Mouse (Mus musculus) spleen, adult 2 months (tissue): ENCODE data around the gene Smc4. TPM values are rescaled to one million over a fixed set of nuclear protein-coding genes. Genes with fewer than 3 reads are reported as not detected.
"Not testable (repeated sequence)": the region's sequence is repeated elsewhere in the genome, so short reads cannot be mapped to it uniquely, and the experiment has no call there.

Source experiments
- DNase-seq, 2 experiments: peaks; one replicate each; pipeline versions ENCODE4 v3.0.0 to v3.0.0-alpha.2; 2012 to 2021; ENCODE audit warnings: low spot score in 2 of 2, low read depth in 1 of 2
- H3K27ac ChIP-seq: fragments of 200-500 bp; 2 replicates; pipeline ENCODE4 v1.5.1; 2012; ENCODE audit warnings: low read length, inconsistent platforms; ENCODE audit not compliant: insufficient read depth
- H3K27me3 ChIP-seq: fragments of 200-500 bp; 2 replicates; pipeline ENCODE4 v1.6.1; 2012; ENCODE audit warnings: mild to moderate bottlenecking, moderate library complexity, low read length, inconsistent platforms; ENCODE audit not compliant: control insufficient read depth, insufficient read depth
- H3K36me3 ChIP-seq: fragments of 200-500 bp; 2 replicates; pipeline ENCODE4 v1.6.1; 2012; ENCODE audit warnings: mild to moderate bottlenecking, low read length, inconsistent platforms; ENCODE audit not compliant: control insufficient read depth, insufficient read depth
- H3K4me1 ChIP-seq: fragments of 200-500 bp; 2 replicates; pipeline ENCODE4 v1.6.1; 2011; ENCODE audit warnings: inconsistent platforms; ENCODE audit not compliant: control insufficient read depth, insufficient read depth, insufficient read length
- H3K4me3 ChIP-seq: fragments of 200-500 bp; 2 replicates; pipeline ENCODE4 v1.5.1; 2011; ENCODE audit warnings: mild to moderate bottlenecking, inconsistent platforms; ENCODE audit not compliant: insufficient read depth, insufficient read length; ENCODE audit errors: extremely low read depth
- CTCF ChIP-seq: fragments of 200-500 bp; IDR thresholded peaks from 2 replicates; pipeline ENCODE4 v1.5.1; 2011; ENCODE audit warnings: mild to moderate bottlenecking, inconsistent platforms; ENCODE audit not compliant: insufficient read depth, insufficient read length, insufficient replicate concordance; ENCODE audit errors: extremely low read depth
- POLR2A ChIP-seq: fragments of 200-500 bp; IDR thresholded peaks from 2 replicates; pipeline ENCODE4 v1.6.1; 2011; ENCODE audit warnings: low read depth, low read length, inconsistent platforms
- WGBS: fragments of 180-500 bp; shearing (Covaris S2); methylation state at CpG from one replicate; pipeline ENCODE4 v1.1.7; 2018; 5-methylcytosine and 5-hydroxymethylcytosine counted together
- polyA plus RNA-seq: library from polyadenylated mRNA; depleted of rRNA; stranded (reverse); fragments of >200 nt; gene quantifications from 2 replicates; pipeline ENCODE4 v1.2.3, GENCODE M21; 2012

Gene Smc4
- polyA plus RNA-seq, 1 experiment, result 10.8 TPM

DNA sequence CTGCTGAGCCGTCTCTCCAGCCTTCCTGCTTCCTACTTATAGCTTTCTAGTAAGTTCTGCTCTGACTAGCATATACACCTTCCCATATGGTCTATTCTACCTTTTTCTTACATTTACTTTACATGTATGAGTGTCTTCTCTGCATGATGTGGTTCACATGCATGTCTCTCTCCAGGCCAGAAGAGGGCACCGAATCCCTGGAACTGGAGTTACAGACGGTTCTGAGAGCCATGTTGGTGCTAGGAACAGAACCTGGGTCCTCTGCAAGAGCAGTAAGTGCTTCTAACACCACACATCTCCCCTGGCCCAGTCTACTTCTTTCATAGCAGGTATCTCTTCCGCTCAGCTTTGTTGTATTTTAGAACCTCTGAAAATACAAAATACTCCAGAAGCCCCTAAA is 1.8 kb upstream of the Smc4 start:
- DNase-seq, result no peak
- Histone ChIP-seq H3K27me3 (no peaks in the 10 kb centered on the region), H3K4me3 (no peak overlapping the region), H3K27ac (no peak overlapping the region), H3K4me1 (no peaks in the 10 kb centered on the region), H3K36me3 (no peaks in the 10 kb centered on the region)
- no peak for TF ChIP-seq CTCF
- TF ChIP-seq POLR2A, result no peak
- WGBS, result 85% methylated on average over 4 of the region's 4 CpGs

DNA sequence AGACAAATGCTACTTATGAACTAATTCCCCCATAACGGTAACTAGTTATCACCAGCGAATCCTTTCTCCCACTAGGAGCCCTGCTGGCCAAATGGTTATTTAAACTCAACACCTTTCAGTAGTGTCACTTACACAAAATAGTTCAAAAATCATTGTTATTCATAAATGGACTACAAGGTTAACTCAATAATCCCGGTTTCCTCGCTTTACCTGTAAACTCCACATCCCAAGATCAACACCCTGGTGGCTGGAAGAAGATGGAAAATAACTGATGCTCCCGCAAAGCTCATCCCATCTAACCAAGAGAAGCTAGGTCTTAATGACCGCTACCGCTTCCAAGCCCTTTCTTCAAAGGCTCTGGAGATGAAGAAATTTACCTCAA is 492 bp upstream of the Smc4 start:
- H3K27ac ChIP-seq, result peak overlapping the region; percentile 59; the same call in 1 of the 2 replicates
- TF ChIP-seq POLR2A, result no peak
- no peak for TF ChIP-seq CTCF
- peak overlapping the region; percentile 96 for H3K4me3 ChIP-seq
- 2% methylated on average over 7 of the region's 7 CpGs for WGBS
- H3K27me3 ChIP-seq, result no peaks in the 10 kb centered on the region
- no peaks in the 10 kb centered on the region for H3K4me1 ChIP-seq
- no peak for DNase-seq
- no peaks in the 10 kb centered on the region for H3K36me3 ChIP-seq

DNA sequence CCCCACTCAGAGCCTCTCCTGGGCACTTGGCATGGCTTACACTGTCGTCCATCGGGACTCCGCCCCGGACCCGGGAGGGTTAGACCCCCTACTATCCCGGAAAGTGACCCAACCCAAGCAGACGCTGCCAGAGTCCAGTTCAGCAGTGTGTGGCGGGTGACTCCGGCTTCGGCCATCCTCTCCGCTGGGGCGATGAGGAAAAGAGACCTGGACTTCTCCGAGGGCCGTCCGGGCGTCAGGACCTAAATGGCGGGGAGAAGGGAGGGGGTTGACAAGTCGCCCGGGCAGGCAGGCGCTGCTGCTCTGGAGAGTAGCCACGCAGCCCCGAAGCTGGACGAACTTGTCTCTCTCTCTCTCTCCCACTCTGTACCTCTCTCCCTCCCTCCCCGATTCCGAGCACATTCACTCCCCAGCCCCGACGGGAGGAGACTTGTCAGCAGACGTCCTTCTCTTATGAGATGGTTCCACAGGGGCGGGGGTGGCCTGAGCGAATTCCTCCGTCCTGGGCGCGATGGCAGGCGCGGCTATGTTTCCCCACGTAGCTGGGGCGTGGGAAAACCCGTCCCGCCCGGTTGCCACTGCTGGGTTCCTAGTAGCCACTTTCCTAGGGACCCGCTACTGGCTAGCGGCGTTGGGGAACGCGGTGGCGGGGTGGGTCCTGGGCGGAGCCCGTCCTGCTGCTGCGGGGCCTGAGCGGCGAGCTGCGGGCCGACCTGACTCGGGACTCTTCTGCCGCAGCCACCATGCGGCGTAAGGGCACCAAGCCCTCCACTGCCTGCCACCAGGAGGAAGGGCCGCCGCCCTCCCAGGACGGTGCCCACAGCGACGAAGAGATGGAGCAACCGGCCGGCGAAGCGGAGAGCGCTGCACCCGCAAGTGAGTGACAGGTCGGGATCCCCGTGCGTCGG is 1.1 kb downstream of the Smc4 start:
- peak overlapping the region; percentile 96 for H3K27ac ChIP-seq
- H3K27me3 ChIP-seq, result no peaks in the 10 kb centered on the region
- no peak for TF ChIP-seq CTCF
- no peak for TF ChIP-seq POLR2A
- H3K36me3 ChIP-seq, result peaks cover 4% of the 10 kb centered on the region; the same call in 1 of the 2 replicates
- peak overlapping the region; percentile 96 for H3K4me3 ChIP-seq
- no peaks in the 10 kb centered on the region for H3K4me1 ChIP-seq
- DNase-seq, result peak; percentile 25 to 54
- WGBS, result under 1% methylated on average over 72 of the region's 72 CpGs

DNA sequence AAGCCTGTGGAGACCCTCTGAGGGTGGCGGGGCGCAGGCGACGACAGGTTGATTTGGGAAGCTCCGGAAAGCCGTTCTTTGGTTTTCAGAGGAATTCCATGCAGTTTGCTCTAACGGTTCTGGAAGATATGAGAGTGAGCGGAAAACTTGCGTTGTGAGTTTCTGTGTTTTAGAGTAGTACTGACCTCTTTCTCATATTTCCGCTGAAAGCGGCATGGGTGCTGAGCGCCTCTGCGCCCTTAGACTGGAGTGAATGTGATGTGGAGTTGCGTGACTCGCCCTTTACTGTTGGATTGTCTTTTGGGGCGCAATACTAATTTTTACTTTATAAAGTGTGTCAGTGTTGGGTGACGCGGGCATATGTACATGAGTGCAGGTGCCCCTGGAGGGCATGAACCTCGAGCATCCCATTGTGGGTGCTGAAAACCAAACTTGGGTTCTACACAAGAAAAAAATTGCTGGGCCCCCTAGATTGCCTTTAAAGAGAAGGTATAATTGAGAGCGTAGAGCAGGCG is 1.8 kb downstream of the Smc4 start:
- TF ChIP-seq POLR2A, result no peak
- 1% methylated on average over 21 of the region's 21 CpGs for WGBS
- peak in 1 of 2 experiments; percentile 5 for DNase-seq

DNA sequence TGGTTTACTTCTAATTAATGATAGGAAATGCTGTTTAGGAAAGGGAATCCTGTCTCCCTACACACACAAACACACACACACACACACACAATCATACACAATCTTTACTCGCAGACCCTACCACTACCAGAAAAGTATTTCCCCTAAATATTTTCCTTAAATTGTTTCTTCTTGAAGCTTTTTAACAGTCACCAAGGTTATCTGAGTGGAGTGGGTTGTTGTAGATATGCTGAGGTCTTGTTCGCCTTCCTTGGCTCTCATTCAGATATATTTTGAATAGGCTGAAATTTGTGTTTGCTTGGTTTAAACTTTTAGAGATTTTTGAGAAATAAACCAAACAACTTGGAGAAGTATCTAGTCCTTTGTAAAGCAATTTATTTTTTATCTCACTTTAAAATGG is 4.3 kb downstream of the Smc4 start:
- peaks cover 6% of the 10 kb centered on the region for H3K36me3 ChIP-seq
- peaks cover 3% of the 10 kb centered on the region for H3K4me1 ChIP-seq
- H3K27me3 ChIP-seq, result no peaks in the 10 kb centered on the region
- DNase-seq, result no peak
- no peak overlapping the region; the same call in 1 of the 2 replicates for H3K27ac ChIP-seq
- no peak overlapping the region for H3K4me3 ChIP-seq
- 61% methylated on average over 2 of the region's 2 CpGs for WGBS
- TF ChIP-seq CTCF, result no peak
- TF ChIP-seq POLR2A, result no peak

More for the DNA sequence above, 1.8 kb downstream of the Smc4 start:
- peak overlapping the region; percentile 96 for H3K4me3 ChIP-seq
- H3K27ac ChIP-seq, result peak overlapping the region; percentile 96
- no peaks in the 10 kb centered on the region for H3K27me3 ChIP-seq
- H3K4me1 ChIP-seq, result no peaks in the 10 kb centered on the region
- H3K36me3 ChIP-seq, result peaks cover 4% of the 10 kb centered on the region; the same call in 1 of the 2 replicates

DNA sequence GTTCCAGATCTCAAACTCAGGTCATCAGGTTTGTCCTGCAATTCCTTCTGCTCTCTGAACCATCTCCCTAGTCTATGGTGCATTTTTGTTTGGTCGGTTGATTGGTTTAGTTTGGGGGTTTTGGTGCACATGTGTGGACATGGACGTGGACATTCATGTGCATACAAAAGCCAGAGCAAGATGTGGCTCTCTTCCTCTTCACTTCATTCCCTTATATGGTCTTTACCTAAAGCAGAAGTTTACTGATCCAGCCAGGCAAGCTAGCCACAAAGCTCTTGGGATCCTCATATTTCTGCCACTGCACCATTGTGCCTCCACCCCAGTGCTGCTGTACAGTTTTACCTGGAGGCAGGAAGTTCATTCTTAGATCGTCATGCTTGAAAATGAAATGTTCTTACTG is 12.6 kb downstream of the Smc4 start:
- peaks cover 3% of the 10 kb centered on the region for H3K4me1 ChIP-seq
- H3K36me3 ChIP-seq, result peaks cover 15% of the 10 kb centered on the region
- peak overlapping the region; percentile 26 for H3K27ac ChIP-seq
- H3K4me3 ChIP-seq, result no peak overlapping the region
- no peaks in the 10 kb centered on the region for H3K27me3 ChIP-seq
- whole genome bisulfite sequencing, result 44% methylated on average over 3 of the region's 3 CpGs
- no peak for TF ChIP-seq POLR2A
- TF ChIP-seq CTCF, result no peak
- peak; percentile 42 to 47 for DNase-seq

DNA sequence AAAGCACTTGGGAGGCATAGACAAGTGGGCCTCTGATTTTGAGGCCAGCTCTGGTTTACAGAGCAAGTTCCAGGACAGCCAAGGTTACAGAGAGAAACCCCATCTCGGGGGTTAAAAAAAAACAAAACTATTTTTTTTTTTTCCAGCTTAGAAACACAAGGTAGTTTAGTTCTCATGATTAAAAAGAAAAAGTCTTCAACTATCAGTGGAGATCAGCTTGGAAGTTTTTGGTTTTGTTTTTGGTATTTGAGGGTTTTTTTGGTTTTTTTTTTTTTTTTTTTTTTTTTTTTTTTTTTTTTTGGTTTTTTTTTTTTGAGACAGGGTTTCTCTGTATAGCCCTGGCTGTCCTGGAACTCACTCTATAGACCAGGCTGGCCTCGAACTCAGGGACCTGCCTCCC is 14.1 kb downstream of the Smc4 start:
- not testable (repeated sequence) for H3K27ac ChIP-seq, DNase-seq, H3K4me3 ChIP-seq, H3K4me1 ChIP-seq, H3K27me3 ChIP-seq
- WGBS, result 92% methylated on average over 2 of the region's 2 CpGs
- H3K36me3 ChIP-seq, result peaks cover 18% of the 10 kb centered on the region
